Mouse (Mus musculus) myocyte (in vitro differentiated cells): ENCODE results near the gene Fam117b. TPM values are rescaled to one million over a fixed set of nuclear protein-coding genes. Genes with fewer than 3 reads are reported as not detected.

Source experiments
- H3K27me3 ChIP-seq: one replicate; pipeline ENCODE4 v1.6.1; 2011; ENCODE audit not compliant: control insufficient read depth, insufficient read depth, insufficient read length
- H3K36me3 ChIP-seq: one replicate; pipeline ENCODE4 v1.6.1; 2011; ENCODE audit not compliant: control insufficient read depth, insufficient read depth
- H3K4me2 ChIP-seq: one replicate; pipeline ENCODE4 v1.6.1; 2011; ENCODE audit warnings: low read depth, control low read depth
- H3K4me3 ChIP-seq: one replicate; pipeline ENCODE4 v1.5.1; 2011; ENCODE audit warnings: mild to moderate bottlenecking, control low read depth, moderate library complexity
- H3K79me2 ChIP-seq: one replicate; pipeline ENCODE4 v1.6.1; 2011; ENCODE audit not compliant: control insufficient read depth, insufficient read depth
- H3ac ChIP-seq: one replicate; pipeline ENCODE4 v1.6.1; 2011; ENCODE audit not compliant: control insufficient read depth, insufficient read length
- CEBPB ChIP-seq: IDR thresholded peaks from 2 replicates; pipeline ENCODE4 v1.6.1; 2011; ENCODE audit warnings: mild to moderate bottlenecking, moderate library complexity; ENCODE audit not compliant: poor library complexity, insufficient read depth, severe bottlenecking
- E2F4 ChIP-seq: IDR thresholded peaks from one replicate; pipeline ENCODE4 v1.6.1; 2011; ENCODE audit warnings: mild to moderate bottlenecking, control low read depth, moderate library complexity; ENCODE audit not compliant: insufficient read depth
- MAX ChIP-seq: IDR thresholded peaks from one replicate; pipeline ENCODE4 v1.6.1; 2011; ENCODE audit warnings: low read depth, mild to moderate bottlenecking, control low read depth
- MYOD1 ChIP-seq, 3 experiments: IDR thresholded peaks; one replicate each; pipeline ENCODE4 v1.6.1; 2011; ENCODE audit warnings: control low read depth in 2 of 3, low read depth in 2 of 3, mild to moderate bottlenecking in 2 of 3, moderate library complexity in 1 of 3; ENCODE audit not compliant: insufficient read length in 2 of 3, control insufficient read depth in 1 of 3
- MYOG ChIP-seq, 3 experiments: IDR thresholded peaks; one replicate each; pipeline ENCODE4 v1.6.1; 2011; ENCODE audit warnings: control low read depth in 2 of 3, low read depth in 2 of 3, mild to moderate bottlenecking in 2 of 3; ENCODE audit not compliant: insufficient read length in 2 of 3, control insufficient read depth in 1 of 3, insufficient read depth in 1 of 3
- POLR2A ChIP-seq: IDR thresholded peaks from one replicate; pipeline ENCODE4 v1.6.1; 2011; ENCODE audit warnings: low read depth, mild to moderate bottlenecking, control low read depth, moderate library complexity; ENCODE audit not compliant: insufficient read length
- POLR2AphosphoS2 ChIP-seq: IDR thresholded peaks from one replicate; pipeline ENCODE4 v1.6.1; 2011; ENCODE audit warnings: low read depth, control low read depth; ENCODE audit not compliant: insufficient read length
- REST ChIP-seq: IDR thresholded peaks from one replicate; pipeline ENCODE4 v1.6.1; 2011; ENCODE audit warnings: mild to moderate bottlenecking, control low read depth, moderate library complexity; ENCODE audit not compliant: insufficient read depth, insufficient read length
- SRF ChIP-seq: IDR thresholded peaks from one replicate; pipeline ENCODE4 v1.6.1; 2011; ENCODE audit warnings: low read depth; ENCODE audit not compliant: control insufficient read depth, insufficient read length
- TCF12 ChIP-seq: IDR thresholded peaks from one replicate; pipeline ENCODE4 v1.6.1; 2011; ENCODE audit warnings: mild to moderate bottlenecking, control low read depth; ENCODE audit not compliant: poor library complexity, insufficient read depth, severe bottlenecking
- TCF3 ChIP-seq: IDR thresholded peaks from one replicate; pipeline ENCODE4 v1.6.1; 2011; ENCODE audit warnings: low read depth, control low read depth; ENCODE audit not compliant: insufficient read length
- USF1 ChIP-seq: IDR thresholded peaks from one replicate; pipeline ENCODE4 v1.6.1; 2011; ENCODE audit warnings: low read depth, mild to moderate bottlenecking, control low read depth, moderate library complexity
- polyA plus RNA-seq: library from polyadenylated mRNA; unstranded; fragments of >200 nt; fragmentation: generic; extraction: Trizol; gene quantifications from one replicate; pipeline ENCODE4 v1.2.1, GENCODE M21; 2012; ENCODE audit warnings: missing spikeins

Fam117b gene
- polyA plus RNA-seq, 1 experiment, result 4.3 TPM

DNA sequence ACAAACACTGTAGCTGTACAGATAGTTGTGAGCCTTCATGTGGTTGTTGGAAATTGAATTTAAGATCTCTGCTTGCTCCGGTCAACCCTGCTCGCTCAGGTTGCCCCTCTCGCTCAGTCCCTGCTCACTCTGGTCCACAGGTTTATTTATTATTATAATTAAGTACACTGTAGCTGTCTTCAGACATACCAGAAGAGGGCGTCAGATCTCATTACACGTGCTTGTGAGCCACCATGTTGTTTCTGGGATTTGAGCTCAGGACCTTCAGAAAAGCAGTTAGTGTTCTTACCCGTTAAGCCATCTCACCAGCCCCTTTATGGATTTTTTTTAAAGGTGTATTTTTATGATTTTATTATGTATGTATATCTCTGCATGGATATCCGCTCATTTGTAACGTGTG lies 20.0 kb upstream of the Fam117b start:
- no peak overlapping the region for H3K4me3 ChIP-seq
- no peak overlapping the region for H3ac ChIP-seq
- no peaks in the 10 kb centered on the region for H3K27me3 ChIP-seq
- TF ChIP-seq TCF12, result no peak
- H3K36me3 ChIP-seq, result no peaks in the 10 kb centered on the region
- no peak overlapping the region for H3K4me2 ChIP-seq
- no peaks in the 10 kb centered on the region for H3K79me2 ChIP-seq

- Histone ChIP-seq H3K27me3 (no peaks in the 10 kb centered on the region), H3K4me2 (no peak overlapping the region), H3ac (no peak overlapping the region), H3K36me3 (no peaks in the 10 kb centered on the region), H3K4me3 (no peak overlapping the region), H3K79me2 (no peaks in the 10 kb centered on the region)
- TF ChIP-seq MAX (no peak), MYOG (IDR thresholded peaks at IDR 0.05; ENCODE audit: control insufficient read depth in 1 of 3, insufficient read depth in 1 of 3, insufficient read length in 2 of 3, low read depth in 2 of 3) (no peak), MYOD1 (IDR thresholded peaks at IDR 0.05; ENCODE audit: control insufficient read depth in 1 of 3, insufficient read length in 2 of 3, low read depth in 2 of 3) (no peak), REST (no peak), POLR2A (no peak), CEBPB (no peak), USF1 (no peak), TCF3 (no peak), TCF12 (no peak), SRF (no peak), POLR2AphosphoS2 (no peak), E2F4 (no peak)
Observed at GRCm38 (mm10) chr1:59894025-59894424, 18.8 kb upstream of the Fam117b start.

GRCm38 (mm10) chr1:59895456-59895855 lies 17.4 kb upstream of the Fam117b start:
- TF ChIP-seq USF1 (no peak), MYOG (IDR thresholded peaks at IDR 0.05; ENCODE audit: control insufficient read depth in 1 of 3, insufficient read depth in 1 of 3, insufficient read length in 2 of 3, low read depth in 2 of 3) (no peak), TCF3 (no peak), MYOD1 (IDR thresholded peaks at IDR 0.05; ENCODE audit: control insufficient read depth in 1 of 3, insufficient read length in 2 of 3, low read depth in 2 of 3) (no peak), SRF (no peak), POLR2AphosphoS2 (no peak), MAX (no peak), REST (no peak), TCF12 (no peak), POLR2A (no peak), E2F4 (no peak), CEBPB (no peak)
- Histone ChIP-seq H3K4me3 (no peak overlapping the region), H3K27me3 (no peaks in the 10 kb centered on the region), H3K79me2 (no peaks in the 10 kb centered on the region), H3K4me2 (peak overlapping the region; percentile 46), H3K36me3 (no peaks in the 10 kb centered on the region), H3ac (no peak overlapping the region)

DNA sequence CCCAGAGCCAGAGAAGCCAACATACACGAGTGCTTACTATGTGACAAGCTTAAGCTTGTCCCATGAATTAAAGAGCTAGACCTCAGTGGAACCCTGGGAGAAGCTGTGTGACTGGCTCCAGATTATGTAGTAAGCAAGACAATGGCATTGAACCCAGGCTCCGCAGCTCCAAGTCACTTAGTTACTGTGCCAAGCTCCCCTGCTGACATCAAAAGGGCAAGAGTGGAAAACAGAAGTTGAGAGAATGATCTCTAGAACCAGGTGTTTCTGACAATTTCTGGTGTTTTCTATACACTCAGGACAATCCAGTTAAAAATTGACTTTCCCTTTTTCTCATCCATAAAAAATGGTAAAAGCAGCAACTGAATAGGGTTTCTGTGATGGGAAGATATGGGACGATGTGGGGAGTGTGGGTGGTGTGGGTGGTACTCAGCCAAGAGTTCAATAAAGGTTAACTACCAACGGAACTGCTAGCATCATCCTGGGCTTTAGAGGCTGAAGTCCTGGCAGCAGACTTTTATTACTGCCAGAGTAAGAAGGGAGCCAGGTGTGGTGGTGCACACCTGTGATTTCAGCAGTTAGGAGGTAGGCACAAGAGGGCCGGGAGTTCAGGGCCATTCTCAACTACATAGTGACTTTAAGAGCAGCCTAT lies 15.5 kb upstream of the Fam117b start:
- Histone ChIP-seq H3ac (no peak overlapping the region), H3K79me2 (no peaks in the 10 kb centered on the region), H3K4me3 (no peak overlapping the region), H3K4me2 (no peak overlapping the region), H3K27me3 (no peaks in the 10 kb centered on the region), H3K36me3 (no peaks in the 10 kb centered on the region)
- no peak for TF ChIP-seq MAX
- no peak for TF ChIP-seq REST
- no peak for TF ChIP-seq POLR2A
- TF ChIP-seq CEBPB, result no peak
- no peak for TF ChIP-seq MYOD1 (IDR thresholded peaks at IDR 0.05; ENCODE audit: control insufficient read depth in 1 of 3, insufficient read length in 2 of 3, low read depth in 2 of 3)
- no peak for TF ChIP-seq SRF

DNA sequence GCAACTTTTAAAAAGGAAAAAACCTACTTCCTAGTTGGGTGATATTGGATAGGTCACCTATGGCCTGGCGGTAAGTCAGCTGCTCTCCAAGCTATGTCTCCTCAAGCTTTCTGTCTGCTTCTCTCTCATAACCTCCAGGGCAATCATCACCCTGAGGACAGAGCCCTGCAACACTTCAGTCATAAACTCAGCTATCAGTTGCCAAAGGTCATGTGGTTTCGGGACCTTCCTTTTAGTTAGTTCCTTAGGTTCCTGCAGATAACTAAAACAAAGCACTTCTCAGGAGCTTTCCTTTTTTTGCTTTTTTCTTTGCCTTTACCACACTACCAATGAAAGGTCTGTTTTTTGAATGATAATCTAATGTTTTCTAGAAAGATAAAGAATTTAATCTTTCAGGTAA lies 13.1 kb upstream of the Fam117b start:
- Histone ChIP-seq H3K36me3 (no peaks in the 10 kb centered on the region), H3K4me3 (no peak overlapping the region), H3ac (no peak overlapping the region), H3K27me3 (no peaks in the 10 kb centered on the region), H3K4me2 (no peak overlapping the region), H3K79me2 (no peaks in the 10 kb centered on the region)
- TF ChIP-seq POLR2AphosphoS2 (no peak), USF1 (no peak), TCF3 (no peak), MYOG (IDR thresholded peaks at IDR 0.05; ENCODE audit: control insufficient read depth in 1 of 3, insufficient read depth in 1 of 3, insufficient read length in 2 of 3, low read depth in 2 of 3) (no peak)
